Mouse (Mus musculus) heart, adult 9 months (tissue): ENCODE measurements at regions not wholly inside any gene's neighbourhood (a gene's known extent, or its start where the extent isn't known, plus 50 kb on each side); places are given as distances from the start of the nearest gene placed in this dataset.

Source experiments
- DNase-seq, 2 experiments: peaks; one replicate each; pipeline ENCODE4 v3.0.0; 2022; ENCODE audit warnings: low spot score in 2 of 2

GRCm38 (mm10) chr3:66430187-66430586 lies 133.6 kb upstream of the Veph1 start:
- no peak for DNase-seq

GRCm38 (mm10) chr3:66422445-66423037 lies 125.9 kb upstream of the Veph1 start:
- no peak for DNase-seq

GRCm38 (mm10) chr3:66410706-66411277 lies 114.2 kb upstream of the Veph1 start:
- no peak for DNase-seq

- no peak for DNase-seq
Observed at GRCm38 (mm10) chr3:66408791-66409190, 112.2 kb upstream of the Veph1 start.

GRCm38 (mm10) chr3:66405645-66406044 lies 109.0 kb upstream of the Veph1 start:
- no peak for DNase-seq

GRCm38 (mm10) chr3:66403707-66404106 lies 107.1 kb upstream of the Veph1 start:
- no peak for DNase-seq

- DNase-seq = no peak
Observed at GRCm38 (mm10) chr3:66400791-66401568, 104.3 kb upstream of the Veph1 start.

- no peak for DNase-seq
Observed at GRCm38 (mm10) chr3:66398214-66399150, 101.8 kb upstream of the Veph1 start.

- DNase-seq = no peak
Observed at GRCm38 (mm10) chr3:66375088-66375910, 78.7 kb upstream of the Veph1 start.

- DNase-seq = no peak
Observed at GRCm38 (mm10) chr3:66374603-66375002, 78.0 kb upstream of the Veph1 start.

GRCm38 (mm10) chr3:66373807-66374575 lies 77.4 kb upstream of the Veph1 start:
- DNase-seq = no peak
